Mouse (Mus musculus): ENCODE results near the gene Flywch2. TPM values are rescaled to one million over a fixed set of nuclear protein-coding genes. Genes with fewer than 3 reads are reported as not detected.
A peak's percentile ranks its signal among the peaks of the same experiment; 100 is the strongest.

The Flywch2 gene
- 9.8 and 14.9 TPM in 2 replicates for polyA plus RNA-seq (2015; fragmentation: Nextera tagmentation; extraction: Ambion mirVana)

DNA sequence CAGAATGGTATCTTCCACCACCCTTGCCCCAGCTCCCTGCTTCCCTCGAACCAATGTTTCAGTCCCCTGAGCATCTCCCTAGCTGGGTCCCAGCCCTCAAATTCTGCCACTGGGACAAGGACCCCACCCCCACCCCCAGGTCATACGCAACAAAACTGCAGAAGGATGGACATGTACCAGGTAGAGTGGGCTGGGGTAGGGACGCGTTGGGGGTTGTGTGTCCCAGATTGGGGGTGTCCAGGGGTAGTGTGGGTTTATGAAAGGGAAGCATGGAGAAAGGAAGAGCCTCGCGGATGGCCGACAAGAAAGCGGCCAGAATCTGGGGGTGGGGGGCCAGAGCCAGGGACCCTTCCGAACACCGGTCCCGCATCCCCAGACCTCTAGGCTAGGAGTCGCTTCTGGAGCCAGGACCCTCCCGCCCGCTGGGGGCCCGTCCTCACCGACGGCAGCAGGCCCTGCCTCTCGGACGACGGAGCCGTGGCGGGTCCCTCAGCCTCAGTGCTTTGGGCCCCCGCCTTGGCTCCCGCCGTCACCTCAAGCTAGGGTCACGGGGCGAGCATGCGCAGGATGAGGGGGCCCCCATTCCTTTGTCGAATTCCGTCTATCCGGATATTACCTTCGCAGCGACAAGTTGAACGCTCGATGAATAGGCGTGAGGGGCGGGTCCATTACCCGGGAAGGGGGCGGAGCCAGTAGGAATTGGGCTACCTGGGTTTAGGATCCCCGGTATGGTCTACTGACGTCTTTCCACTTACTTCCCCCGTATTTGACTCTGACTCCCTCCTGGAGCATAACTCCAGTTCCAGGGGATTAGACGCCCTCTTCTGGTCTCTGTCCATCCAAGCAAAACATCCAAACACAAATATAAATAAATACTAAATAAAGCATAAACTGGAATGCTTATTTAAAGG is at the start of gene Flywch2:
Gene Flywch2, minus strand, starts transcription at position 521 of the 911 bp plus-strand sequence.
- H3K9ac ChIP-seq (ENCODE audit: low read depth, low read length): peak within 1 kb of the TSS; percentile 77
- H3K9me3 ChIP-seq (ENCODE audit: control insufficient read depth, low read length): no peaks in the 10 kb centered on the region
- H3K27ac ChIP-seq (ENCODE audit: low read length): no peak within 1 kb of the TSS
- H3K4me1 ChIP-seq (ENCODE audit: control insufficient read depth, insufficient read depth, low read length): peaks cover 16% of the 10 kb centered on the region
- H3K4me2 ChIP-seq (ENCODE audit: low read depth, low read length): peak within 1 kb of the TSS; percentile 96
- peak; percentile 72 for ATAC-seq
- 3% methylated on average over 43 of the region's 43 CpGs for WGBS
- no peaks in the 10 kb centered on the region for H3K27me3 ChIP-seq (replicated peaks; ENCODE audit: control insufficient read depth, insufficient read depth, low read length)
- no peaks in the 10 kb centered on the region for H3K36me3 ChIP-seq (ENCODE audit: control insufficient read depth, insufficient read depth, low read length)
- H3K4me3 ChIP-seq (ENCODE audit: low read length): peak within 1 kb of the TSS; percentile 65

DNA sequence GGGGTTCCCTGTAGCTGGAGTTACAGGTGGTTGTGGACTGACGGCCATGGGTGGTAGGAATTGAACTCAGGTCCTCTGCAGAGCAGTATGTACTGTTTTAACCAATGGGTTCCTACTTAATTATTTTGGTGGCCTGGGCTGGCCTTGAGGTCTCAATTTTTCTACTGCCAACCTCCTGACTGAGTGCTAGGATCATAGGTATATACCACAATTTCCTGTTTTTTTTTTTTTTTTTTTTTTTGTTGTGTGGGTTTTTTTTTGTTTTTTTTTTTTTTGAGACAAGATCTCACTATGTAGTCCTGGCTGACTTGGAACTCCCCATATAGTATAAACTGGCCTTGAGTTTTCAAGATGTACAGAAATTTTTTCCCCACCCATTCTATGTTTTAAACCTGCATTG is 45.3 kb upstream of the Flywch2 start:
- H3K4me2 ChIP-seq (ENCODE audit: low read depth, low read length): no peak overlapping the region
- H3K36me3 ChIP-seq (ENCODE audit: control insufficient read depth, insufficient read depth, low read length): no peaks in the 10 kb centered on the region
- no peak overlapping the region for H3K4me3 ChIP-seq (ENCODE audit: low read length)
- H3K9me3 ChIP-seq (ENCODE audit: control insufficient read depth, low read length): no peaks in the 10 kb centered on the region
- no peaks in the 10 kb centered on the region; the same call in 1 of the 2 replicates for H3K27me3 ChIP-seq (replicated peaks; ENCODE audit: control insufficient read depth, insufficient read depth, low read length)
- no peak overlapping the region for H3K27ac ChIP-seq (ENCODE audit: low read length)
- WGBS: 91% methylated on average over 1 of the region's 1 CpGs
- no peak for ATAC-seq
- no peak overlapping the region for H3K9ac ChIP-seq (ENCODE audit: low read depth, low read length)
- peaks cover 8% of the 10 kb centered on the region; the same call in 1 of the 2 replicates for H3K4me1 ChIP-seq (ENCODE audit: control insufficient read depth, insufficient read depth, low read length)

- 2% methylated on average over 24 of the region's 42 CpGs for WGBS
- Histone ChIP-seq H3K9ac (ENCODE audit: low read depth, low read length) (peak within 1 kb of the TSS; percentile 89), H3K4me3 (ENCODE audit: low read length) (peak within 1 kb of the TSS; percentile 84), H3K36me3 (ENCODE audit: control insufficient read depth, insufficient read depth, low read length) (no peaks in the 10 kb centered on the region), H3K27ac (ENCODE audit: low read length) (peak within 1 kb of the TSS; percentile 94), H3K27me3 (replicated peaks; ENCODE audit: control insufficient read depth, insufficient read depth, low read length) (no peaks in the 10 kb centered on the region; the same call in 1 of the 2 replicates), H3K4me1 (ENCODE audit: control insufficient read depth, insufficient read depth, low read length) (peaks cover 8% of the 10 kb centered on the region; the same call in 1 of the 2 replicates), H3K9me3 (ENCODE audit: control insufficient read depth, low read length) (no peaks in the 10 kb centered on the region), H3K4me2 (ENCODE audit: low read depth, low read length) (peak within 1 kb of the TSS; percentile 83)
- peak; percentile 95 for ATAC-seq
Measured at GRCm38 (mm10) chr17:23829064-23829619, 43.3 kb upstream of the Flywch2 start, which contains the start of gene Elob. Gene Elob (minus strand): TSS chr17:23829136.

- Histone ChIP-seq H3K36me3 (ENCODE audit: control insufficient read depth, insufficient read depth, low read length) (peaks cover 6% of the 10 kb centered on the region; the same call in 1 of the 2 replicates), H3K4me1 (ENCODE audit: control insufficient read depth, insufficient read depth, low read length) (peaks cover 8% of the 10 kb centered on the region; the same call in 1 of the 2 replicates), H3K4me2 (ENCODE audit: low read depth, low read length) (peak overlapping the region; percentile 83), H3K9ac (ENCODE audit: low read depth, low read length) (peak overlapping the region; percentile 89), H3K9me3 (ENCODE audit: control insufficient read depth, low read length) (no peaks in the 10 kb centered on the region), H3K27me3 (replicated peaks; ENCODE audit: control insufficient read depth, insufficient read depth, low read length) (no peaks in the 10 kb centered on the region; the same call in 1 of the 2 replicates), H3K27ac (ENCODE audit: low read length) (peak overlapping the region; percentile 73), H3K4me3 (ENCODE audit: low read length) (peak overlapping the region; percentile 84)
- peak; percentile 81 for ATAC-seq
- WGBS: under 1% methylated on average over 47 of the region's 47 CpGs
Measured at GRCm38 (mm10) chr17:23828271-23829001, 42.6 kb upstream of the Flywch2 start.

- Histone ChIP-seq H3K36me3 (ENCODE audit: control insufficient read depth, insufficient read depth, low read length) (peaks cover 26% of the 10 kb centered on the region), H3K4me2 (ENCODE audit: low read depth, low read length) (no peak overlapping the region), H3K27ac (ENCODE audit: low read length) (no peak overlapping the region), H3K4me3 (ENCODE audit: low read length) (no peak overlapping the region), H3K4me1 (ENCODE audit: control insufficient read depth, insufficient read depth, low read length) (peaks cover 8% of the 10 kb centered on the region; the same call in 1 of the 2 replicates), H3K27me3 (replicated peaks; ENCODE audit: control insufficient read depth, insufficient read depth, low read length) (no peaks in the 10 kb centered on the region), H3K9me3 (ENCODE audit: control insufficient read depth, low read length) (no peaks in the 10 kb centered on the region), H3K9ac (ENCODE audit: low read depth, low read length) (no peak overlapping the region)
- ATAC-seq: no peak
- 84% methylated on average over 4 of the region's 4 CpGs for WGBS
Measured at GRCm38 (mm10) chr17:23825591-23825990, 39.7 kb upstream of the Flywch2 start.

DNA sequence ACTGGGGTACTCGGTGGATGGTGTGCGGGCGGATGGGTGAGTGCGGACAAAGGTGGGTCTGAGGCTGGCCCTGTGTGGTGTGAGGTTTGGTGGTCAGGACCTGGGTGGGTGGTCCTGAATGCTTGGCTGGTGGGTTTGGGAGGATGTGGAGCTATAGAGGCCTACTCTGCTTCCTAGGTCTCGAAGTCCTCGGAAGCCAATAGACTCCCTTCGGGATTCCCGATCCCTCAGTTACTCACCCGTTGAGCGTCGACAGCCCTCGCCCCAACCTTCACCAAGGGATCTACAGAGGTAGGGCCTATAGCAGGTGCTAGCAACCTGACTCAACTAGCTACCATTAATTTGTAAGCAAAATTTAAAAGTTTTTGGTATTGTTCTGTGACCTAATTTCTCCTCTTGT is 37.7 kb upstream of the Flywch2 start:
- ATAC-seq: no peak
- Histone ChIP-seq H3K4me2 (ENCODE audit: low read depth, low read length) (no peak overlapping the region), H3K4me3 (ENCODE audit: low read length) (no peak overlapping the region), H3K9me3 (ENCODE audit: control insufficient read depth, low read length) (peaks cover 7% of the 10 kb centered on the region), H3K4me1 (ENCODE audit: control insufficient read depth, insufficient read depth, low read length) (peaks cover 8% of the 10 kb centered on the region; the same call in 1 of the 2 replicates), H3K9ac (ENCODE audit: low read depth, low read length) (no peak overlapping the region), H3K27me3 (replicated peaks; ENCODE audit: control insufficient read depth, insufficient read depth, low read length) (no peaks in the 10 kb centered on the region), H3K36me3 (ENCODE audit: control insufficient read depth, insufficient read depth, low read length) (peaks cover 46% of the 10 kb centered on the region), H3K27ac (ENCODE audit: low read length) (no peak overlapping the region)
- 86% methylated on average over 12 of the region's 12 CpGs for WGBS

DNA sequence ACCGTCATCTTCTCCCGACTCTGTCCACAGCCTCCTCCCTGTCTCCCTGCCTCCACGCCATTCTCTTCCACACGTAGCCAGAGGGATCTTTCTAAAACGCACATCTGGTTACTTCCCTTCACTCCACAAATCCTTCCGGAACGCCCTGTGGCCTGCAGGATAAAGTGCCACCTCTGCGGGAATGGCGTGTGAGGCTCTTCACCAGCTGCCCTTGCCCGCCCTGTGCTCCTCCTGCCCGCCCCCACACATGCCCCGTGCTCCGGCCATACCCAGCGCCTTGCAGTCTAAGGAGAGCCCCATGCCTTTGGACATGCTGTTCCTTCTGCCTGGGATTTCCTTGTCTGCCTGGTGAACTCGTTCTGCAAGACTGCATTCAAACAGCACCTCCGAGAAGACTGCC is 37.1 kb upstream of the Flywch2 start:
- peaks cover 11% of the 10 kb centered on the region for H3K9me3 ChIP-seq (ENCODE audit: control insufficient read depth, low read length)
- H3K36me3 ChIP-seq (ENCODE audit: control insufficient read depth, insufficient read depth, low read length): peaks cover 52% of the 10 kb centered on the region
- no peak overlapping the region for H3K4me2 ChIP-seq (ENCODE audit: low read depth, low read length)
- H3K27me3 ChIP-seq (replicated peaks; ENCODE audit: control insufficient read depth, insufficient read depth, low read length): no peaks in the 10 kb centered on the region
- WGBS: 86% methylated on average over 16 of the region's 16 CpGs
- no peak for ATAC-seq
- no peak overlapping the region for H3K9ac ChIP-seq (ENCODE audit: low read depth, low read length)
- no peak overlapping the region for H3K4me3 ChIP-seq (ENCODE audit: low read length)
- H3K27ac ChIP-seq (ENCODE audit: low read length): no peak overlapping the region
- H3K4me1 ChIP-seq (ENCODE audit: control insufficient read depth, insufficient read depth, low read length): peaks cover 6% of the 10 kb centered on the region; the same call in 1 of the 2 replicates

- peaks cover 61% of the 10 kb centered on the region for H3K36me3 ChIP-seq (ENCODE audit: control insufficient read depth, insufficient read depth, low read length)
- no peak overlapping the region for H3K4me3 ChIP-seq (ENCODE audit: low read length)
- H3K9me3 ChIP-seq (ENCODE audit: control insufficient read depth, low read length): peaks cover 11% of the 10 kb centered on the region
- H3K27me3 ChIP-seq (replicated peaks; ENCODE audit: control insufficient read depth, insufficient read depth, low read length): no peaks in the 10 kb centered on the region
- H3K27ac ChIP-seq (ENCODE audit: low read length): no peak overlapping the region
- no peak for ATAC-seq
- no peak overlapping the region for H3K4me2 ChIP-seq (ENCODE audit: low read depth, low read length)
- WGBS: 69% methylated on average over 6 of the region's 6 CpGs
- 0 out of 2 replicates have a peak, but pooled peaks cover 2% of the 10 kb centered on the region for H3K4me1 ChIP-seq (ENCODE audit: control insufficient read depth, insufficient read depth, low read length)
- no peak overlapping the region for H3K9ac ChIP-seq (ENCODE audit: low read depth, low read length)
Measured at GRCm38 (mm10) chr17:23822094-23822493, 36.2 kb upstream of the Flywch2 start.

- Histone ChIP-seq H3K9ac (ENCODE audit: low read depth, low read length) (no peak overlapping the region), H3K27ac (ENCODE audit: low read length) (no peak overlapping the region)
- ATAC-seq: no peak
Measured at GRCm38 (mm10) chr17:23820731-23821130, 34.9 kb upstream of the Flywch2 start.

More at GRCm38 (mm10) chr17:23820731-23821130, 34.9 kb upstream of the Flywch2 start:
- Histone ChIP-seq H3K9me3 (ENCODE audit: control insufficient read depth, low read length) (peaks cover 11% of the 10 kb centered on the region), H3K27me3 (replicated peaks; ENCODE audit: control insufficient read depth, insufficient read depth, low read length) (no peaks in the 10 kb centered on the region), H3K36me3 (ENCODE audit: control insufficient read depth, insufficient read depth, low read length) (peaks cover 75% of the 10 kb centered on the region), H3K4me2 (ENCODE audit: low read depth, low read length) (no peak overlapping the region), H3K4me1 (ENCODE audit: control insufficient read depth, insufficient read depth, low read length) (no peaks in the 10 kb centered on the region), H3K4me3 (ENCODE audit: low read length) (no peak overlapping the region)
- WGBS: 95% methylated on average over 5 of the region's 5 CpGs
